Mouse (Mus musculus): ENCODE data around the gene Khdrbs1. TPM values are rescaled to one million over a fixed set of nuclear protein-coding genes. Genes with fewer than 3 reads are reported as not detected.
A peak's percentile ranks its signal among the peaks of the same experiment; 100 is the strongest.

Gene Khdrbs1
- polyA plus RNA-seq, 1 experiment from 2014 or later, result 154 TPM

Small RNA genes lying within 50 kb of the gene (microRNA-seq; reads per million reads assigned to microRNA genes)
- gene Gm28017 (not detected), gene Mir7016 (1.6 reads per million, percentile 6 among the genes with 10 or more reads in this experiment)

Other genes starting within 250 kb of the Khdrbs1 start
- 1,591 and 1,713 TPM in 2 replicates for gene Marcksl1, start 228.7 kb downstream of the Khdrbs1 start, polyA plus RNA-seq (2014; fragmentation: Nextera tagmentation; extraction: Ambion mirVana)
- gene Hdac1, start 199.6 kb downstream of the Khdrbs1 start, polyA plus RNA-seq (2014; fragmentation: Nextera tagmentation; extraction: Ambion mirVana), result 73.6 and 101 TPM in 2 replicates
- gene Lck, start 168.7 kb downstream of the Khdrbs1 start, polyA plus RNA-seq (2014; fragmentation: Nextera tagmentation; extraction: Ambion mirVana), result 9.0 and 13.6 TPM in 2 replicates
- 0.24 TPM in 1 of 2 replicates, not detected in the other for gene Fam167b, start 163.8 kb downstream of the Khdrbs1 start, polyA plus RNA-seq (2014; fragmentation: Nextera tagmentation; extraction: Ambion mirVana)
- gene Eif3i, start 141.7 kb downstream of the Khdrbs1 start, polyA plus RNA-seq (2014; fragmentation: Nextera tagmentation; extraction: Ambion mirVana), result 232 and 238 TPM in 2 replicates
- gene Tmem234, start 141.6 kb downstream of the Khdrbs1 start, polyA plus RNA-seq (2014; fragmentation: Nextera tagmentation; extraction: Ambion mirVana), result 181 and 186 TPM in 2 replicates
- 2.9 and 4.4 TPM in 2 replicates for gene Dcdc2b, start 128.0 kb downstream of the Khdrbs1 start, polyA plus RNA-seq (2014; fragmentation: Nextera tagmentation; extraction: Ambion mirVana)
- gene Iqcc, start 123.2 kb downstream of the Khdrbs1 start, polyA plus RNA-seq (2014; fragmentation: Nextera tagmentation; extraction: Ambion mirVana), result 25.0 and 28.0 TPM in 2 replicates
- gene Ccdc28b, start 118.4 kb downstream of the Khdrbs1 start, polyA plus RNA-seq (2014; fragmentation: Nextera tagmentation; extraction: Ambion mirVana), result 127 and 147 TPM in 2 replicates
- 37.4 and 64.1 TPM in 2 replicates for gene Txlna, start 101.2 kb downstream of the Khdrbs1 start, polyA plus RNA-seq (2014; fragmentation: Nextera tagmentation; extraction: Ambion mirVana)
- gene Kpna6, start 69.5 kb downstream of the Khdrbs1 start, polyA plus RNA-seq (2014; fragmentation: Nextera tagmentation; extraction: Ambion mirVana), result 16.2 and 17.1 TPM in 2 replicates
- 43.5 and 48.6 TPM in 2 replicates for gene Tmem39b, start 45.5 kb downstream of the Khdrbs1 start, polyA plus RNA-seq (2014; fragmentation: Nextera tagmentation; extraction: Ambion mirVana)
- gene Ptp4a2, start 68.9 kb upstream of the Khdrbs1 start, polyA plus RNA-seq (2014; fragmentation: Nextera tagmentation; extraction: Ambion mirVana), result 184 and 256 TPM in 2 replicates
- 0.16 TPM in 1 of 2 replicates, not detected in the other for gene Spocd1, start 186.9 kb upstream of the Khdrbs1 start, polyA plus RNA-seq (2014; fragmentation: Nextera tagmentation; extraction: Ambion mirVana)
- 15.9 and 16.9 TPM in 2 replicates for gene Adgrb2, start 242.6 kb upstream of the Khdrbs1 start, polyA plus RNA-seq (2014; fragmentation: Nextera tagmentation; extraction: Ambion mirVana)

All from midbrain, embryonic 14.5 days (tissue).